Mouse (Mus musculus) stomach, embryonic 16.5 days (tissue): Measurements from ENCODE around the gene Ttc7. TPM values are rescaled to one million over a fixed set of nuclear protein-coding genes. Genes with fewer than 3 reads are reported as not detected.

Experiments
- ATAC-seq: fragments of 200-750 bp; cut with Nextera tagmentation; 2 replicates; pipeline ENCODE4 v1.8.0; 2017; ENCODE audit warnings: moderate number of reproducible peaks, moderate TSS enrichment; ENCODE audit not compliant: insufficient read depth, low FRiP score
- H3K27ac ChIP-seq: fragments of 300-500 bp; sonication (generic); 2 replicates; pipeline ENCODE4 v1.5.1; 2014; ENCODE audit warnings: low read length
- H3K27me3 ChIP-seq: fragments of 300-500 bp; sonication (generic); 2 replicates; pipeline ENCODE4 v1.6.1; 2014; ENCODE audit warnings: low read length, control low read depth, mixed read lengths; ENCODE audit not compliant: control insufficient read depth, insufficient read depth
- H3K36me3 ChIP-seq: fragments of 300-500 bp; sonication (generic); 2 replicates; pipeline ENCODE4 v1.6.1; 2014; ENCODE audit warnings: low read length; ENCODE audit not compliant: control insufficient read depth, insufficient read depth
- H3K4me1 ChIP-seq: fragments of 300-500 bp; sonication (generic); 2 replicates; pipeline ENCODE4 v1.6.1; 2014; ENCODE audit warnings: low read length, control low read depth, mixed read lengths; ENCODE audit not compliant: control insufficient read depth, insufficient read depth
- H3K4me2 ChIP-seq: fragments of 300-500 bp; sonication (generic); 2 replicates; pipeline ENCODE4 v1.6.1; 2014; ENCODE audit warnings: low read depth, low read length, mixed read lengths
- H3K4me3 ChIP-seq: fragments of 300-500 bp; sonication (generic); replicated peaks from 2 replicates; pipeline ENCODE4 v1.5.1; 2014; ENCODE audit warnings: mild to moderate bottlenecking, low read length
- H3K9ac ChIP-seq: fragments of 300-500 bp; sonication (generic); 2 replicates; pipeline ENCODE4 v1.6.1; 2014; ENCODE audit warnings: low read length
- H3K9me3 ChIP-seq: fragments of 300-500 bp; sonication (generic); replicated peaks from 2 replicates; pipeline ENCODE4 v1.6.1; 2016; ENCODE audit warnings: low read length, control low read depth; ENCODE audit not compliant: control insufficient read depth
- WGBS: fragments of 180-500 bp; shearing (Covaris S2); extraction: QIAGEN DNeasy Blood & Tissue Kit; methylation state at CpG from one replicate; pipeline ENCODE4 v1.1.7; 2014; 5-methylcytosine and 5-hydroxymethylcytosine counted together
- polyA plus RNA-seq: library from polyadenylated mRNA; unstranded; fragments of >200 nt; fragmentation: Nextera tagmentation; extraction: Ambion mirVana; gene quantifications from 2 replicates; pipeline ENCODE4 v1.2.1, GENCODE M21; 2015

Gene Ttc7
- polyA plus RNA-seq, 1 experiment from 2014 or later: 11.1 TPM

GRCm38 (mm10) chr17:87429431-87429830 is 146.7 kb downstream of the Ttc7 start:
- no peaks in the 10 kb centered on the region for H3K4me1 ChIP-seq
- no peak overlapping the region for H3K4me3 ChIP-seq
- H3K4me2 ChIP-seq: no peak overlapping the region
- ATAC-seq: no peak
- peaks cover 18% of the 10 kb centered on the region; the same call in 1 of the 2 replicates for H3K36me3 ChIP-seq
- H3K27me3 ChIP-seq: no peaks in the 10 kb centered on the region
- H3K27ac ChIP-seq: no peak overlapping the region
- no peaks in the 10 kb centered on the region for H3K9me3 ChIP-seq
- 85% methylated on average over 3 of the region's 3 CpGs for WGBS
- no peak overlapping the region for H3K9ac ChIP-seq

Other genes with a start within 250 kb of the Ttc7 start
- 7.9 and 8.7 TPM in 2 replicates for gene Socs5, start 175.2 kb upstream of the Ttc7 start, polyA plus RNA-seq
- gene Mcfd2, start 17.0 kb upstream of the Ttc7 start, polyA plus RNA-seq: 132 and 136 TPM in 2 replicates
- gene Stpg4, start 144.9 kb downstream of the Ttc7 start, polyA plus RNA-seq: not detected in 2 replicates
- gene Calm2, start 164.0 kb downstream of the Ttc7 start, polyA plus RNA-seq: 948 and 1,017 TPM in 2 replicates